Mouse (Mus musculus) liver, embryonic 14.5 days (tissue): ENCODE data around the gene 4931440F15Rik.

Source experiments
- CTCF ChIP-seq: IDR thresholded peaks from 2 replicates; pipeline ENCODE4 v1.5.1; 2016; ENCODE audit warnings: antibody characterized with exemption, low read depth, control low read depth
- EP300 ChIP-seq: IDR thresholded peaks from 2 replicates; pipeline ENCODE4 v1.6.1; 2016; ENCODE audit warnings: antibody characterized with exemption, low read depth

- no peak for TF ChIP-seq CTCF
- no peak for TF ChIP-seq EP300
Measured at GRCm38 (mm10) chr11:29839781-29840180, 14.3 kb upstream of the 4931440F15Rik start.
